Mouse (Mus musculus): ENCODE measurements around the gene Pdzk1ip1. TPM values are rescaled to one million over a fixed set of nuclear protein-coding genes. Genes with fewer than 3 reads are reported as not detected.

Gene Pdzk1ip1
- total and polyA plus RNA-seq, 3 experiments, result 0.14 TPM; not detected in 2

DNA sequence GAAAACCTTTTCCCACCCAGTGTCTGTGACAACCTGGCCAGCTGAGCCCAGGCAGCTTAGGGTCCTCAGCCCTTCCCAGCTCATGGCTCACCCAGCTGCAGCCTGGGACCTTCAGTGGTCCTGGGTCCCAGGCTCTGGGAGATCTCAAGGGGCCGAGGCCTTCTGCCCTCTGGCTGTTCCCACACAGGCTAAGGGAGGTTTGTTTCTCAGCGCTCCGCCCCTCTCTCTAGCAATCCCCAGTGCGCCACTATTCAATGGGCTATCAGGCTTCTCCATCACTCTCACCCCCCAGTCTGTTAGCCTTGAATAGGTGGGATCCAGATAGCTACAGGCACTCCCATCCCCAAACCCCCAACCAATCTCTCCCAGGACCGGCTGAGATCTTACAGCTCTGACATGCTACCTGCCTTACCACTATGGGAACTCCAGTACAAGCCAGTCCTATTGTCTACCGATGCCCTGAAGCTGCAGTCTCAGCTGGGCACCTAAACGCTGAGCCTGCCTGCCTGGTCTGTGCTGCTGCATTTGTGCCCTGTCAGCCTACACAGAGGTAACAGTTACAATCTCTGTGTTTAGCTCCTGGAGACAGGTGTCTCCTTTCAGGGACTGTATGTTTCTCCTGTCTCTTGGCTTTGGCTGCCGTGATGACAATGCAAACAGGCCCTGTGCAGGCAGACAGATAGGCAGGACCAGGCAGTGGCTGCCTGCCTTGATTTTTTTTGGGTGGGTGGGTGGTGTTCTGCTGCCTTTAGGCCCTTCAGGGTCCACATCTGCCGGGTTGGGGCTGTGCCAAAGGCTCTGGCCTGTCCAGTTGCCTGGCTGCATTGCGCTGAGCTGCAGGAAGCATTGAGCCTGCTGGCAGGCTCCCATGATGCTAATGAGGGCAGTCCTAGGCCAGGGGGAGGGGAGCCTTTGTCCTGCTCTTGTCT, 9.4 kb upstream of the Pdzk1ip1 start:
- DNase-seq (ENCODE audit: low read depth, low spot score), result no peak
- Histone ChIP-seq H3K4me3 (ENCODE audit: control insufficient read depth in 1 of 2, insufficient read depth in 1 of 2, low read depth in 2 of 2, low read length in 2 of 2) (no peak overlapping the region), H3K27ac (ENCODE audit: control insufficient read depth, low read depth, low read length) (no peak overlapping the region), H3K4me1 (ENCODE audit: control insufficient read depth in 1 of 2, insufficient read depth in 2 of 2, low read length in 2 of 2) (peaks cover 20 to 30% of the 10 kb centered on the region in 2 experiments), H3K79me2 (ENCODE audit: control insufficient read depth, insufficient read depth, low read length, poor library complexity) (no peaks in the 10 kb centered on the region), H3K27me3 (ENCODE audit: control insufficient read depth in 1 of 2, insufficient read depth in 2 of 2, low read length in 2 of 2) (no peaks in the 10 kb centered on the region), H3K9ac (ENCODE audit: control insufficient read depth, low read depth, low read length, poor library complexity, severe bottlenecking) (no peak overlapping the region), H3K36me3 (ENCODE audit: control insufficient read depth in 1 of 2, insufficient read depth in 2 of 2, low read length in 2 of 2) (peaks cover 0 to 23% of the 10 kb centered on the region in 2 experiments; a peak in 2 of 4 replicates), H3K9me3 (replicated peaks; ENCODE audit: insufficient read depth, low read length) (no peaks in the 10 kb centered on the region)
- TF ChIP-seq POLR2AphosphoS2 (IDR thresholded peaks at IDR 0.05; ENCODE audit: low read length) (no peak), MAX (IDR thresholded peaks at IDR 0.05; ENCODE audit: low read length) (no peak), RCOR1 (IDR thresholded peaks at IDR 0.05; ENCODE audit: low read depth, low read length) (no peak), ZMIZ1 (IDR thresholded peaks at IDR 0.05; ENCODE audit: low read depth, low read length) (no peak), TBP (IDR thresholded peaks at IDR 0.05; ENCODE audit: low read depth, low read length) (no peak), USF2 (IDR thresholded peaks at IDR 0.05; ENCODE audit: borderline replicate concordance in 1 of 2, insufficient read depth in 1 of 2, low read depth in 1 of 2, low read length in 2 of 2) (no peak), NELFE (IDR thresholded peaks at IDR 0.05; ENCODE audit: low read depth, low read length) (no peak), MEF2A (IDR thresholded peaks at IDR 0.05; ENCODE audit: extremely low read depth, insufficient replicate concordance, low read depth, low read length, poor library complexity, severe bottlenecking) (no peak), UBTF (IDR thresholded peaks at IDR 0.05; ENCODE audit: borderline replicate concordance, insufficient read depth, low read depth, low read length) (no peak), KAT2A (conservative IDR thresholded peaks at IDR 0.05; ENCODE audit: low read depth, low read length) (no peak), RAD21 (IDR thresholded peaks at IDR 0.05; ENCODE audit: low read depth, low read length) (no peak)

DNA sequence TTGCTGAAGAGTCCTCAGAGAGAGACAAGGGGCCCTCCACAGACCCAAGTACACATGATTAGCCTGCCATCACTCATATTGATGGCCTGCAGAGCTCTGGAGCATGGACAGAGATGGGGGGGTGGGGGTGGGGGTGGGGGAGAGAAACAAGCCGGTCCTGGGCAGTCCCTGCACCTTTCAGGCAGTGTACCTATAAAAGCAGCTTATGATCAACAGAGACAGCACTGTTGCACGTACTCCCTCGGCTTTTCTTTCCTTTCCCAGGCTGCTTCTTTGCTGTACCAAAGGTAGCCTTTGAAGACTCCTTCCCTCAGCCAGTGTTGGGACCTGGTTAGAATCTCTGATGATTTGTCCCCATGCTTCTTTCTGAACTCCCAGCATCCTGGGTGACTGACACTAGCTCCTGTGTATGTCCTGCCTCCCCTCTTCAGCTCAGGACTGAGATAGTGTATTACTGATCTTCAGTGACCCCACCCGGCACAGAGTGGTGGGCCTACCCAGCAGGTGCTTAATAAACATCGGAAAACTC, 8.6 kb upstream of the Pdzk1ip1 start:
- TF ChIP-seq ELF1 (IDR thresholded peaks at IDR 0.05; ENCODE audit: low read depth, low read length) (no peak), MEF2A (IDR thresholded peaks at IDR 0.05; ENCODE audit: extremely low read depth, insufficient replicate concordance, low read depth, low read length, poor library complexity, severe bottlenecking) (no peak), UBTF (IDR thresholded peaks at IDR 0.05; ENCODE audit: borderline replicate concordance, insufficient read depth, low read depth, low read length) (no peak), GABPA (IDR thresholded peaks at IDR 0.05; ENCODE audit: low read depth, low read length) (no peak), SIN3A (IDR thresholded peaks at IDR 0.05; ENCODE audit: low read length) (no peak), USF1 (IDR thresholded peaks at IDR 0.05; ENCODE audit: low read depth, low read length) (no peak), NRF1 (IDR thresholded peaks at IDR 0.05; ENCODE audit: insufficient read depth, low read depth, low read length, poor library complexity, severe bottlenecking) (no peak), TAL1 (IDR thresholded peaks at IDR 0.05; ENCODE audit: low read length) (no peak), HCFC1 (IDR thresholded peaks at IDR 0.05; ENCODE audit: low read depth, low read length) (no peak), CHD1 (IDR thresholded peaks at IDR 0.05; ENCODE audit: low read depth, low read length) (no peak), RAD21 (IDR thresholded peaks at IDR 0.05; ENCODE audit: low read depth, low read length) (no peak), MAX (IDR thresholded peaks at IDR 0.05; ENCODE audit: low read length) (no peak), POLR2A (IDR thresholded peaks at IDR 0.05; ENCODE audit: control insufficient read depth in 1 of 2, insufficient read depth in 1 of 2, low read depth in 1 of 2, low read length in 2 of 2, poor library complexity in 1 of 2) (no peak)
- DNase-seq (ENCODE audit: low read depth, low spot score), result no peak
- H3K36me3 ChIP-seq (ENCODE audit: control insufficient read depth in 1 of 2, insufficient read depth in 2 of 2, low read length in 2 of 2), result peaks cover 0 to 18% of the 10 kb centered on the region in 2 experiments; a peak in 2 of 4 replicates
- H3K9me3 ChIP-seq (replicated peaks; ENCODE audit: insufficient read depth, low read length), result no peaks in the 10 kb centered on the region
- H3K4me3 ChIP-seq (ENCODE audit: control insufficient read depth in 1 of 2, insufficient read depth in 1 of 2, low read depth in 2 of 2, low read length in 2 of 2), result no peak overlapping the region
- no peak overlapping the region for H3K9ac ChIP-seq (ENCODE audit: control insufficient read depth, low read depth, low read length, poor library complexity, severe bottlenecking)
- no peaks in the 10 kb centered on the region for H3K79me2 ChIP-seq (ENCODE audit: control insufficient read depth, insufficient read depth, low read length, poor library complexity)
- no peak overlapping the region for H3K27ac ChIP-seq (ENCODE audit: control insufficient read depth, low read depth, low read length)
- H3K27me3 ChIP-seq (ENCODE audit: control insufficient read depth in 1 of 2, insufficient read depth in 2 of 2, low read length in 2 of 2), result no peaks in the 10 kb centered on the region
- H3K4me1 ChIP-seq (ENCODE audit: control insufficient read depth in 1 of 2, insufficient read depth in 2 of 2, low read length in 2 of 2), result peaks cover 14 to 25% of the 10 kb centered on the region in 2 experiments
